Mouse (Mus musculus) MEL (cell line): ENCODE data around the gene Gabrp. TPM values are rescaled to one million over a fixed set of nuclear protein-coding genes. Genes with fewer than 3 reads are reported as not detected.

Experiments
- DNase-seq: peaks from one replicate; pipeline ENCODE4 v3.0.0; 2011; ENCODE audit warnings: low read depth, low spot score
- H3K27ac ChIP-seq: 2 replicates; pipeline ENCODE4 v1.5.1; 2012; ENCODE audit warnings: low read depth, mild to moderate bottlenecking, control low read depth, low read length, moderate library complexity; ENCODE audit not compliant: control insufficient read depth
- H3K27me3 ChIP-seq, 2 experiments: fragments of 150-350 bp in 1 of 2; sonication (generic) in 1 of 2; 2 replicates each; pipeline ENCODE4 v1.6.1; 2012; ENCODE audit warnings: low read length in 2 of 2, mild to moderate bottlenecking in 2 of 2, improper control_type of control experiment in 1 of 2, moderate library complexity in 1 of 2; ENCODE audit not compliant: insufficient read depth in 2 of 2, control insufficient read depth in 1 of 2
- H3K36me3 ChIP-seq, 2 experiments: 2 replicates each; pipeline ENCODE4 v1.6.1; 2012 to 2014; ENCODE audit warnings: low read length in 2 of 2, improper control_type of control experiment in 1 of 2, inconsistent platforms in 1 of 2, mild to moderate bottlenecking in 1 of 2; ENCODE audit not compliant: insufficient read depth in 2 of 2, control insufficient read depth in 1 of 2
- H3K4me1 ChIP-seq, 2 experiments: fragments of 150-350 bp in 1 of 2; sonication (generic) in 1 of 2; 2 replicates each; pipeline ENCODE4 v1.6.1; 2012; ENCODE audit warnings: low read length in 2 of 2, improper control_type of control experiment in 1 of 2, mild to moderate bottlenecking in 1 of 2; ENCODE audit not compliant: insufficient read depth in 2 of 2, control insufficient read depth in 1 of 2
- H3K4me3 ChIP-seq, 2 experiments: fragments of 150-350 bp in 1 of 2; sonication (generic) in 1 of 2; 2 replicates each; pipeline ENCODE4 v1.5.1; 2012; ENCODE audit warnings: low read depth in 2 of 2, low read length in 2 of 2, mild to moderate bottlenecking in 2 of 2, moderate library complexity in 2 of 2, control low read depth in 1 of 2, improper control_type of control experiment in 1 of 2; ENCODE audit not compliant: control insufficient read depth in 1 of 2, insufficient read depth in 1 of 2
- H3K79me2 ChIP-seq: 2 replicates; pipeline ENCODE4 v1.6.1; 2012; ENCODE audit warnings: mild to moderate bottlenecking, low read length, moderate library complexity; ENCODE audit not compliant: control insufficient read depth, poor library complexity, insufficient read depth
- H3K9ac ChIP-seq: 2 replicates; pipeline ENCODE4 v1.6.1; 2012; ENCODE audit warnings: low read depth, mild to moderate bottlenecking, control low read depth, low read length, moderate library complexity; ENCODE audit not compliant: control insufficient read depth, poor library complexity, severe bottlenecking
- H3K9me3 ChIP-seq: fragments of 150-350 bp; sonication (generic); replicated peaks from 2 replicates; pipeline ENCODE4 v1.6.1; 2012; ENCODE audit warnings: mild to moderate bottlenecking, low read length, improper control_type of control experiment, moderate library complexity; ENCODE audit not compliant: insufficient read depth
- CHD1 ChIP-seq: IDR thresholded peaks from 2 replicates; pipeline ENCODE4 v1.6.1; 2012; ENCODE audit warnings: low read depth, mild to moderate bottlenecking, inconsistent platforms, low read length, improper control_type of control experiment
- CHD2 ChIP-seq: IDR thresholded peaks from 2 replicates; pipeline ENCODE4 v1.6.1; 2011; ENCODE audit warnings: low read length, improper control_type of control experiment
- CTCF ChIP-seq, 3 experiments: IDR thresholded peaks in 2 of 3; conservative IDR thresholded peaks in 1 of 3; 2 replicates each; pipeline ENCODE4 v1.5.1; 2011 to 2012; ENCODE audit warnings: low read length in 3 of 3, low read depth in 2 of 3, mild to moderate bottlenecking in 2 of 3, improper control_type of control experiment in 1 of 3, inconsistent platforms in 1 of 3, mixed read lengths in 1 of 3, moderate library complexity in 1 of 3; ENCODE audit not compliant: control insufficient read depth in 1 of 3, insufficient read depth in 1 of 3, poor library complexity in 1 of 3, severe bottlenecking in 1 of 3
- E2F4 ChIP-seq: IDR thresholded peaks from 2 replicates; pipeline ENCODE4 v1.6.1; 2011; ENCODE audit warnings: low read depth, low read length, improper control_type of control experiment, borderline replicate concordance
- ETS1 ChIP-seq: IDR thresholded peaks from 2 replicates; pipeline ENCODE4 v1.6.1; 2012; ENCODE audit warnings: low read depth, mild to moderate bottlenecking, inconsistent platforms, low read length, improper control_type of control experiment, moderate library complexity
- GABPA ChIP-seq: IDR thresholded peaks from 2 replicates; pipeline ENCODE4 v1.6.1; 2012; ENCODE audit warnings: low read depth, mild to moderate bottlenecking, inconsistent platforms, low read length, improper control_type of control experiment, moderate library complexity
- GATA1 ChIP-seq: IDR thresholded peaks from 2 replicates; pipeline ENCODE4 v1.6.1; 2011; ENCODE audit warnings: low read depth, low read length, improper control_type of control experiment
- HCFC1 ChIP-seq: IDR thresholded peaks from 2 replicates; pipeline ENCODE4 v1.6.1; 2012; ENCODE audit warnings: low read depth, mild to moderate bottlenecking, inconsistent platforms, low read length, improper control_type of control experiment, moderate library complexity
- MAFK ChIP-seq: IDR thresholded peaks from 2 replicates; pipeline ENCODE4 v1.6.1; 2011; ENCODE audit warnings: low read depth, mild to moderate bottlenecking, low read length, improper control_type of control experiment, borderline replicate concordance
- MXI1 ChIP-seq: IDR thresholded peaks from 2 replicates; pipeline ENCODE4 v1.6.1; 2011; ENCODE audit warnings: mild to moderate bottlenecking, low read depth, low read length, improper control_type of control experiment
- MYC ChIP-seq: IDR thresholded peaks from 2 replicates; pipeline ENCODE4 v1.6.1; 2011; ENCODE audit warnings: low read depth, mild to moderate bottlenecking, low read length, improper control_type of control experiment, moderate library complexity
- POLR2A ChIP-seq, 2 experiments: IDR thresholded peaks; 2 replicates each; pipeline ENCODE4 v1.6.1; 2011 to 2012; ENCODE audit warnings: low read length in 2 of 2, mild to moderate bottlenecking in 2 of 2, control low read depth in 1 of 2, improper control_type of control experiment in 1 of 2, low read depth in 1 of 2, moderate library complexity in 1 of 2; ENCODE audit not compliant: control insufficient read depth in 1 of 2, insufficient read depth in 1 of 2, poor library complexity in 1 of 2
- POLR2AphosphoS2 ChIP-seq: IDR thresholded peaks from 2 replicates; pipeline ENCODE4 v1.6.1; 2011; ENCODE audit warnings: low read length, improper control_type of control experiment
- SMC3 ChIP-seq: IDR thresholded peaks from 2 replicates; pipeline ENCODE4 v1.6.1; 2011; ENCODE audit warnings: low read depth, low read length, improper control_type of control experiment
- TAL1 ChIP-seq: IDR thresholded peaks from 2 replicates; pipeline ENCODE4 v1.6.1; 2012; ENCODE audit warnings: mild to moderate bottlenecking, inconsistent platforms, low read length, moderate library complexity, mixed read lengths
- TBP ChIP-seq: IDR thresholded peaks from 2 replicates; pipeline ENCODE4 v1.8.0; 2011; ENCODE audit warnings: low read depth, low read length, improper control_type of control experiment
- TCF12 ChIP-seq: IDR thresholded peaks from 2 replicates; pipeline ENCODE4 v1.6.1; 2014; ENCODE audit warnings: low read depth, mild to moderate bottlenecking, inconsistent platforms, low read length, improper control_type of control experiment, moderate library complexity
- UBTF ChIP-seq: IDR thresholded peaks from 2 replicates; pipeline ENCODE4 v1.6.1; 2012; ENCODE audit warnings: low read depth, mild to moderate bottlenecking, inconsistent platforms, low read length, improper control_type of control experiment, moderate library complexity, borderline replicate concordance; ENCODE audit not compliant: insufficient read depth
- USF1 ChIP-seq: IDR thresholded peaks from 2 replicates; pipeline ENCODE4 v1.6.1; 2014; ENCODE audit warnings: low read depth, mild to moderate bottlenecking, inconsistent platforms, low read length, improper control_type of control experiment, moderate library complexity
- USF2 ChIP-seq, 2 experiments: IDR thresholded peaks; 2 replicates each; pipeline ENCODE4 v1.6.1; 2011 to 2012; ENCODE audit warnings: improper control_type of control experiment in 2 of 2, low read length in 2 of 2, borderline replicate concordance in 1 of 2, inconsistent platforms in 1 of 2, low read depth in 1 of 2, mild to moderate bottlenecking in 1 of 2; ENCODE audit not compliant: insufficient read depth in 1 of 2
- ZC3H11A ChIP-seq: IDR thresholded peaks from 2 replicates; pipeline ENCODE4 v1.6.1; 2012; ENCODE audit warnings: low read depth, mild to moderate bottlenecking, inconsistent platforms, low read length, improper control_type of control experiment
- ZKSCAN1 ChIP-seq: IDR thresholded peaks from 2 replicates; pipeline ENCODE4 v1.6.1; 2012; ENCODE audit warnings: low read depth, mild to moderate bottlenecking, inconsistent platforms, low read length, improper control_type of control experiment, moderate library complexity
- ZNF384 ChIP-seq: IDR thresholded peaks from 2 replicates; pipeline ENCODE4 v1.6.1; 2012; ENCODE audit warnings: low read depth, mild to moderate bottlenecking, inconsistent platforms, low read length, improper control_type of control experiment
- polyA plus RNA-seq, 2 experiments: library from polyadenylated mRNA; stranded (reverse) in 1 of 2; unstranded in 1 of 2; fragments of >175 nt in 1 of 2; fragments of >200 nt in 1 of 2; gene quantifications; 2 replicates each; pipeline versions ENCODE4 v1.2.1 to v1.2.4; 2012; ENCODE audit warnings: low replicate concordance in 2 of 2, low read depth in 1 of 2; ENCODE audit not compliant: insufficient read length in 2 of 2, insufficient read depth in 1 of 2, missing spikeins in 1 of 2
- total RNA-seq: library from RNA; depleted of rRNA; stranded (reverse); fragments of 300-350 nt; gene quantifications from 2 replicates; pipeline ENCODE4 v1.2.3, GENCODE M21; 2012

Gene Gabrp
- total and polyA plus RNA-seq, 3 experiments, result not detected

GRCm38 (mm10) chr11:33529576-33529975 is 49.2 kb downstream of the Gabrp start:
- no peak for DNase-seq
- no peak overlapping the region for H3K27ac ChIP-seq
- H3K9me3 ChIP-seq, result no peaks in the 10 kb centered on the region
- H3K9ac ChIP-seq, result no peak overlapping the region
- TF ChIP-seq ZKSCAN1 (no peak), GABPA (no peak), ZNF384 (no peak), HCFC1 (no peak), POLR2A (IDR thresholded peaks at IDR 0.05; ENCODE audit: control insufficient read depth in 1 of 2, insufficient read depth in 1 of 2, low read depth in 1 of 2, low read length in 2 of 2, poor library complexity in 1 of 2) (no peak), E2F4 (no peak), GATA1 (no peak), ZC3H11A (no peak), CHD2 (no peak), MAFK (no peak), MYC (no peak), USF1 (no peak)
- H3K27me3 ChIP-seq, result no peaks in the 10 kb centered on the region
- no peaks in the 10 kb centered on the region for H3K79me2 ChIP-seq
- H3K36me3 ChIP-seq, result no peaks in the 10 kb centered on the region
- H3K4me3 ChIP-seq, result no peak overlapping the region
- no peaks in the 10 kb centered on the region for H3K4me1 ChIP-seq

- TF ChIP-seq TBP (no peak), CTCF (IDR thresholded peaks at IDR 0.05 in 2 of 3, conservative IDR thresholded peaks at IDR 0.05 in 1 of 3; ENCODE audit: control insufficient read depth in 1 of 3, insufficient read depth in 1 of 3, low read depth in 2 of 3, low read length in 3 of 3, poor library complexity in 1 of 3, severe bottlenecking in 1 of 3) (no peak), CHD1 (no peak), MYC (no peak), TCF12 (no peak), ETS1 (no peak), SMC3 (no peak), ZNF384 (no peak), USF2 (IDR thresholded peaks at IDR 0.05; ENCODE audit: borderline replicate concordance in 1 of 2, insufficient read depth in 1 of 2, low read depth in 1 of 2, low read length in 2 of 2) (no peak), POLR2AphosphoS2 (no peak), HCFC1 (no peak), TAL1 (no peak), UBTF (no peak), MXI1 (no peak), ZKSCAN1 (no peak)
- Histone ChIP-seq H3K4me3 (no peak within 1 kb of the TSS), H3K27ac (no peak within 1 kb of the TSS), H3K9ac (no peak within 1 kb of the TSS), H3K79me2 (no peaks in the 10 kb centered on the region), H3K4me1 (no peaks in the 10 kb centered on the region), H3K36me3 (no peaks in the 10 kb centered on the region), H3K9me3 (no peaks in the 10 kb centered on the region), H3K27me3 (no peaks in the 10 kb centered on the region)
- no peak for DNase-seq
These were observed 65.3 kb downstream of the Gabrp start, which contains the start of gene Ranbp17 for GRCm38 (mm10) chr11:33513376-33513991. Gene Ranbp17 (minus strand): TSS chr11:33513746.
